Mouse (Mus musculus): ENCODE data around the gene Def8. TPM values are rescaled to one million over a fixed set of nuclear protein-coding genes. Genes with fewer than 3 reads are reported as not detected.

Gene Def8
- 87.1 and 97.6 TPM in 2 replicates for polyA plus RNA-seq (2012; rRNA removed)

DNA sequence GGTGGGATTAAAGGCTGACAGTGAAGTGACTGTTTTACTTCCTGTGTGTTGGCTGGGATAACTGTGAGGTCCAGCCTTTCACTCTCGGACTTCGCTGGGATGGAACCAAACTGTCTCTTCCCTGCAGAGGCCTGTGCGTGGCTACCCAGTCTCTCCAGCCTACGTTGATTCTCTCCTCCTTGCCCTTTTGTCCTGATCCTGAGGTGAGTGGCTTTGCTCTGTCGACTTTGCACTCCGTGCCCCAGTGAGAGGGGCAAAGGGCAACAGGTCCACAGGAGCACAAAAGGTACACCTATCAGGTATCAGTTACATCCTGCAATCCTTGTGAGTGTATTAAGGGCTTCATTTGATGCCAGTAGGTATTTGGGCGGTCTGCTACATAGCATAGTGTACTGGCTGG is at the start of gene Def8:
TSS of gene Def8 (plus strand) at position 87 of the 400 bp plus-strand sequence.
- H3K4me3 ChIP-seq (ENCODE audit: insufficient read depth, low read depth, low read length), result no peak within 1 kb of the TSS
- no peaks in the 10 kb centered on the region for H3K36me3 ChIP-seq (ENCODE audit: control insufficient read depth, insufficient read depth, low read length)
- no peak for TF ChIP-seq POLR2A (IDR thresholded peaks at IDR 0.05; ENCODE audit: low read depth, low read length)
- no peak for TF ChIP-seq CTCF (conservative IDR thresholded peaks at IDR 0.05; ENCODE audit: insufficient read depth, insufficient read length, low read depth, low read length)
- no peaks in the 10 kb centered on the region for H3K27me3 ChIP-seq (replicated peaks; ENCODE audit: control insufficient read depth, insufficient read depth, low read length)
- peaks cover 4% of the 10 kb centered on the region; the same call in 1 of the 2 replicates for H3K4me1 ChIP-seq (ENCODE audit: control insufficient read depth, insufficient read depth, low read length)
- DNase-seq, result peak; percentile 89
- WGBS, result 52% methylated on average over 7 of the region's 7 CpGs
- H3K27ac ChIP-seq (ENCODE audit: insufficient read depth, low read depth, low read length), result no peak within 1 kb of the TSS

DNA sequence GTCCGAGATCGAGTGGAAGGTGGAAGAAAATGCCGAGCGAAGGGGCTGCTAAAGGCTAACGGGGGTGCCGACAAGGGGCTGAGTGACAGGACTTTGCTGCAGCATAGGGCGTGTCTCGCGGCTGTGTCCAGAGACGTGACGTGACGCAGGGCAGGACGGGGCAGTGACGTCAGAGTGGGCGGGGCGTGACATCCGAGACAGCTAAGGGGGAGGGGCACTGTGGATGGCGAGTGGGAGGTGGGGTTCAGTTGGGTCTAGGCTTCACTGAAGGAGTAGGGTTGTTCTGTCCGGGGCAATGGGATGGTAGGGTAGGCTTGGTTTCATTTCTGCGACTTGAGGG is 49.1 kb upstream of the Def8 start:
- peak; percentile 96 for DNase-seq
- under 1% methylated on average over 20 of the region's 20 CpGs for WGBS
- TF ChIP-seq POLR2A (IDR thresholded peaks at IDR 0.05; ENCODE audit: low read depth, low read length) (peak; percentile 38), CTCF (conservative IDR thresholded peaks at IDR 0.05; ENCODE audit: insufficient read depth, insufficient read length, low read depth, low read length) (no peak)

DNA sequence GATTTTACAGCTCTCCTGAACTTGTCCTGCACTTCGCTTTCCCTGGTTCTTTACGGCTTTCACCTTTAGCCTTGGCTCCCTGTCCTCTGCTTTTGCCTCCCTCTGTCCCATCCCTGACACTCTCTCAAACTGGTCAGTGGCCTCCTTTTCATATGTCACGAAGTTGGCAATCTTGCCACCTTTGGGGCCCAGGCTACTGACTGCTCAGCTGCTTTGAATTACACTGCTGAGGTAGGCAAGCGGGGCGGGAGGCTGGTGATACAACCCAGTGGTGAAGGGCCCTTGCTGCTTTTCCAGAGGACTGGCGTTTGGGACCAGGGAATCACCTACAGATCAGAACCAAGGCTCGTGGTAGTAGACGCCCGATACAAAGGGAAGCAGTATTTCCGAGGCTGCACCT is 47.6 kb upstream of the Def8 start:
- H3K36me3 ChIP-seq (ENCODE audit: control insufficient read depth, insufficient read depth, low read length), result no peaks in the 10 kb centered on the region
- TF ChIP-seq POLR2A (IDR thresholded peaks at IDR 0.05; ENCODE audit: low read depth, low read length) (no peak), CTCF (conservative IDR thresholded peaks at IDR 0.05; ENCODE audit: insufficient read depth, insufficient read length, low read depth, low read length) (no peak)
- no peak for DNase-seq
- WGBS, result 75% methylated on average over 10 of the region's 10 CpGs
- H3K27ac ChIP-seq (ENCODE audit: insufficient read depth, low read depth, low read length), result no peak overlapping the region
- peaks cover 5% of the 10 kb centered on the region; the same call in 1 of the 2 replicates for H3K4me1 ChIP-seq (ENCODE audit: control insufficient read depth, insufficient read depth, low read length)
- no peak overlapping the region for H3K4me3 ChIP-seq (ENCODE audit: insufficient read depth, low read depth, low read length)
- no peaks in the 10 kb centered on the region for H3K27me3 ChIP-seq (replicated peaks; ENCODE audit: control insufficient read depth, insufficient read depth, low read length)

More for the DNA sequence above, 49.1 kb upstream of the Def8 start:
- Histone ChIP-seq H3K4me1 (ENCODE audit: control insufficient read depth, insufficient read depth, low read length) (peaks cover 5% of the 10 kb centered on the region; the same call in 1 of the 2 replicates), H3K27me3 (replicated peaks; ENCODE audit: control insufficient read depth, insufficient read depth, low read length) (no peaks in the 10 kb centered on the region), H3K36me3 (ENCODE audit: control insufficient read depth, insufficient read depth, low read length) (no peaks in the 10 kb centered on the region), H3K27ac (ENCODE audit: insufficient read depth, low read depth, low read length) (peak overlapping the region; percentile 93), H3K4me3 (ENCODE audit: insufficient read depth, low read depth, low read length) (peak overlapping the region; percentile 76)

DNA sequence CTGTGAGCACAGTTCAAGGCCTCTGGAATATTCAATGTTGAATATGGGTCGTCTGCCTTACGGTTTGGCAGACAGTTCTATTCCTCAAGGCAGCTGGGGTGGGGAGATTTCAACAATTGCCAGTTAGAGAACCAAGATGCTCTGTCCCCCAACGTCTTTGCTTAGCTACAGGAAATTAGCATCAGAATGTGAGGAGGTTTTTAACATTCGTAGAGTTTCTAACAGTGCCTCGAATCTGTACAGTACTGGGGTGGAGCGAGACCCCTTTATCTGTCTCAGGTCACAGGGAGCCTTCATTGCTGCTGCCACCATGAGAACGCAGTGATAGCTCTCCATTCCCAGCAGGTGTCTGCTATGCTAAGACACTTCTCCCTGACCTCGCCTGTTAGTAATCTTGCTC is 47.2 kb upstream of the Def8 start:
- DNase-seq, result no peak
- TF ChIP-seq POLR2A (IDR thresholded peaks at IDR 0.05; ENCODE audit: low read depth, low read length) (no peak), CTCF (conservative IDR thresholded peaks at IDR 0.05; ENCODE audit: insufficient read depth, insufficient read length, low read depth, low read length) (no peak)
- H3K4me3 ChIP-seq (ENCODE audit: insufficient read depth, low read depth, low read length), result no peak overlapping the region
- H3K27ac ChIP-seq (ENCODE audit: insufficient read depth, low read depth, low read length), result no peak overlapping the region
- 72% methylated on average over 8 of the region's 8 CpGs for WGBS
- no peaks in the 10 kb centered on the region for H3K36me3 ChIP-seq (ENCODE audit: control insufficient read depth, insufficient read depth, low read length)
- H3K4me1 ChIP-seq (ENCODE audit: control insufficient read depth, insufficient read depth, low read length), result peaks cover 5% of the 10 kb centered on the region; the same call in 1 of the 2 replicates
- H3K27me3 ChIP-seq (replicated peaks; ENCODE audit: control insufficient read depth, insufficient read depth, low read length), result no peaks in the 10 kb centered on the region

DNA sequence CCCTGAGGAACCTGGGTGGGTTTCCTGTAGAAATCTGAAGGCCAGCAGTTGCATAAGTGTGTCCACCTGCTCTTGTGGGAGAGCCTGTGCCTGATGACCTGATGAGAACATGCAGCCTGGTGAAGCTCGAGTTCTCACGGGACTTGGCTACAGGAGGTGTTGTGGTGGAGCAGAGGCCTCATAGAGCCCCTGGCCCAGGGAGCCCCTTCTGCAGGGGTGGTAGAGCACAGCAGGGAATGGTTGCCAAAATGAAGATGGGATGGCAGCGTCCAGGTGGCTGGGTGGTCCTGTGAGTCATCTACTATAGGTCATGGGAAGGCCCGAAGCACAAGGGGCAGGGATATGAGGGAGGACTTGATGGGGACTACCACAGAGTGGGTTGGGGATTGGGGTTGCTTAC is 41.6 kb upstream of the Def8 start:
- Histone ChIP-seq H3K4me1 (ENCODE audit: control insufficient read depth, insufficient read depth, low read length) (no peaks in the 10 kb centered on the region), H3K36me3 (ENCODE audit: control insufficient read depth, insufficient read depth, low read length) (peaks cover 4% of the 10 kb centered on the region), H3K27ac (ENCODE audit: insufficient read depth, low read depth, low read length) (no peak overlapping the region), H3K27me3 (replicated peaks; ENCODE audit: control insufficient read depth, insufficient read depth, low read length) (no peaks in the 10 kb centered on the region), H3K4me3 (ENCODE audit: insufficient read depth, low read depth, low read length) (no peak overlapping the region)
- no peak for DNase-seq
- TF ChIP-seq CTCF (conservative IDR thresholded peaks at IDR 0.05; ENCODE audit: insufficient read depth, insufficient read length, low read depth, low read length) (no peak), POLR2A (IDR thresholded peaks at IDR 0.05; ENCODE audit: low read depth, low read length) (no peak)
- 89% methylated on average over 4 of the region's 4 CpGs for WGBS

DNA sequence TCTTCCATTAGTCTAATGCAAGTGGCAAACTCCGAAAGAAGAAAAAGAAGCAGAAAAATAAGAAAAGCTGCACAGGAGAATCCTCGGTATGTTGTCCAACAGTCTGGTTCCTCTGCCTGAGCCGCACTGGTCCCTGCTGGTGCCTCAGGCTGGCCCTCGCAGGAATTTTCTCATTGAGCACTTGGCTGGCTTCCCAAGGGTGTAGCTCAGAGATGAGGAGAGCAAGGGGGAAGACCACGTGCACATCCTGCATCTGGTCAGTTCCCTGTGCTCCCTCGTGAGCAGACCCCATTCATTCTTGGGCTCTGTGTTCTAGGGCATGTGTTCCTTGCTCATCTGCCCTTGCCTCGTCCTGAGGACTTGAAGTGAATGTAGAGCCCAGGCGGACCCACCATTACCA is 40.8 kb upstream of the Def8 start:
- no peak for DNase-seq
- Histone ChIP-seq H3K4me1 (ENCODE audit: control insufficient read depth, insufficient read depth, low read length) (no peaks in the 10 kb centered on the region), H3K4me3 (ENCODE audit: insufficient read depth, low read depth, low read length) (no peak overlapping the region), H3K36me3 (ENCODE audit: control insufficient read depth, insufficient read depth, low read length) (peaks cover 4% of the 10 kb centered on the region), H3K27ac (ENCODE audit: insufficient read depth, low read depth, low read length) (no peak overlapping the region), H3K27me3 (replicated peaks; ENCODE audit: control insufficient read depth, insufficient read depth, low read length) (no peaks in the 10 kb centered on the region)
- TF ChIP-seq CTCF (conservative IDR thresholded peaks at IDR 0.05; ENCODE audit: insufficient read depth, insufficient read length, low read depth, low read length) (no peak), POLR2A (IDR thresholded peaks at IDR 0.05; ENCODE audit: low read depth, low read length) (no peak)
- WGBS, result 76% methylated on average over 8 of the region's 8 CpGs

DNA sequence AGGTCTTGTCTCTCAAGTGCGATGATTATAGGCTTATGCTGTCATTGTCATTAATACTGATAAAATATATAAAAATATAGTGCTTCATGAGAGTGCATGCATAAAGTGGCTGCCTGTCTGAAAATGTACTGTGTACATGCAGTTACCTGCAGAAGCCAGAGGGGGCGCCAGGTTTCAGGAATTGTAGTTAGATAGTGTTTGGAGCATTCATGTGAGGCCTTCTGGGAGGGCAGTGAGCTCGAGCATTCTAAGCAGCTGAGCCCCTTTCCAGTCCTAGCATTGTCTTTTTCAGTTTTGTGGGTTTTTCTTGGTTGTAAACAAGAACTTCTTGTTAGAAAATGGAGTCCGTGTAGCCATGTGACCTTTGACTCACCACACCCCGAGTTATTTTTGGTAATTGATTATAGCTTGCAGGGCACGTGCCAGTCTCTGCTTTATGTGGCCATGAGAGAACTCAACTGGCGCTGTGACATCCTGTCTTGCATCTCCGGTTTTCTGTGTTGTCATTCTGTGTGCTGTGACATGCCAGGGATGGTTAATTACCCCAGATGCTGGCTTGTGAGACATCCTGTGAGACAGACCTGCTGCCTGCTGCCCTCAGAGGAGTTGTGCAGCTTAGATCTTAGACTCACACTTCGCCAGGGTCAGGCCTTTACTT is 38.3 kb upstream of the Def8 start:
- Histone ChIP-seq H3K27ac (ENCODE audit: insufficient read depth, low read depth, low read length) (no peak overlapping the region), H3K4me1 (ENCODE audit: control insufficient read depth, insufficient read depth, low read length) (no peaks in the 10 kb centered on the region), H3K27me3 (replicated peaks; ENCODE audit: control insufficient read depth, insufficient read depth, low read length) (no peaks in the 10 kb centered on the region), H3K4me3 (ENCODE audit: insufficient read depth, low read depth, low read length) (no peak overlapping the region), H3K36me3 (ENCODE audit: control insufficient read depth, insufficient read depth, low read length) (peaks cover 4% of the 10 kb centered on the region)
- DNase-seq, result peak; percentile 47
- TF ChIP-seq CTCF (conservative IDR thresholded peaks at IDR 0.05; ENCODE audit: insufficient read depth, insufficient read length, low read depth, low read length), result peak; percentile 55
- no peak for TF ChIP-seq POLR2A (IDR thresholded peaks at IDR 0.05; ENCODE audit: low read depth, low read length)
- 59% methylated on average over 9 of the region's 9 CpGs for WGBS
